Mouse (Mus musculus) heart, adult 10 weeks (tissue): ENCODE results near the gene Cps1. TPM values are rescaled to one million over a fixed set of nuclear protein-coding genes. Genes with fewer than 3 reads are reported as not detected.

Experiments used
- polyA plus RNA-seq: library from polyadenylated mRNA; stranded (reverse); fragments of 350-450 nt; fragmentation: Illumina TruSeq; extraction: RNeasy Lipid Tissue Mini Kit (QIAGEN cat#74804); gene quantifications from one replicate; pipeline ENCODE4 v1.2.3, GENCODE M21; 2014; ENCODE audit warnings: low read depth, low replicate concordance

Gene Cps1
- polyA plus RNA-seq = 0.63 TPM

GRCm38 (mm10) chr1:67122797-67123196 lies at the start of gene Cps1:
TSS of gene Cps1 (plus strand) at chr1:67123026.

Other genes starting within 250 kb of the Cps1 start
- 147 TPM for gene Myl1, start 177.6 kb upstream of the Cps1 start, polyA plus RNA-seq
- gene Lancl1, start 84.2 kb upstream of the Cps1 start, polyA plus RNA-seq = 36.3 TPM